Mouse (Mus musculus) kidney, adult 2 months (tissue): ENCODE results near the gene 4931423N10Rik.

Source experiments
- CTCF ChIP-seq: fragments of 200-500 bp; conservative IDR thresholded peaks from 2 replicates; pipeline ENCODE4 v1.5.1; 2011; ENCODE audit warnings: low read depth, mild to moderate bottlenecking, control low read depth, low read length, moderate library complexity, mixed read lengths; ENCODE audit not compliant: insufficient read depth, insufficient read length
- POLR2A ChIP-seq: fragments of 200-500 bp; IDR thresholded peaks from one replicate; pipeline ENCODE4 v1.6.1; 2011; ENCODE audit warnings: low read depth, low read length, control low read depth

DNA sequence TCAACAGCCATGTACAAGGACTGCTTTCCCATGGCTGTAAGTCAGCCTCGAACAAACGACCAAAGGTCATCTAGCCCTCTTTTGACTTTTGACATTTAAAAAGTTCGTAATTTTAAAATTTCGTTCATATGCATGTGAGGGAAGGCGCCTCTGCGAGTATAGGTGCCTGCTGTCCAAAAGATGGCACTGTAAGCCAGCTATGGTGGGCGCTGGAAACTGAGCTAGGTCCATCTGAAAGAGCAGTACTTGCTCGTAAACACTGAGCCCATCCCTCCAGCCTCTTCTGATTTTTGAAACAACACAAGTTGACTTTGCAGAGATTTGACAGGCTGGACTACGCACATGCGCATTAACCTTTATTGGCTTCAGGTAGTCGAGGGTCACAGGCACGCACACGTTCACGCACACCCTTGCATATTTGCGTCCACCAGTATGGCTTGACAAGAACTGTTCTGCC, at the start of gene 4931423N10Rik:
- TF ChIP-seq CTCF = 0 out of 2 replicates have a peak, but pooled peaks have one; percentile 17
- no peak for TF ChIP-seq POLR2A
